Mouse (Mus musculus) myocyte (in vitro differentiated cells): ENCODE data around the gene Endog. TPM values are rescaled to one million over a fixed set of nuclear protein-coding genes. Genes with fewer than 3 reads are reported as not detected.

ENCODE experiments used
- H3K27me3 ChIP-seq: one replicate; pipeline ENCODE4 v1.6.1; 2011; ENCODE audit not compliant: control insufficient read depth, insufficient read depth, insufficient read length
- H3K36me3 ChIP-seq: one replicate; pipeline ENCODE4 v1.6.1; 2011; ENCODE audit not compliant: control insufficient read depth, insufficient read depth
- H3K4me2 ChIP-seq: one replicate; pipeline ENCODE4 v1.6.1; 2011; ENCODE audit warnings: low read depth, control low read depth
- H3K4me3 ChIP-seq: one replicate; pipeline ENCODE4 v1.5.1; 2011; ENCODE audit warnings: mild to moderate bottlenecking, control low read depth, moderate library complexity
- H3K79me2 ChIP-seq: one replicate; pipeline ENCODE4 v1.6.1; 2011; ENCODE audit not compliant: control insufficient read depth, insufficient read depth
- H3ac ChIP-seq: one replicate; pipeline ENCODE4 v1.6.1; 2011; ENCODE audit not compliant: control insufficient read depth, insufficient read length
- CEBPB ChIP-seq: IDR thresholded peaks from 2 replicates; pipeline ENCODE4 v1.6.1; 2011; ENCODE audit warnings: mild to moderate bottlenecking, moderate library complexity; ENCODE audit not compliant: poor library complexity, insufficient read depth, severe bottlenecking
- E2F4 ChIP-seq: IDR thresholded peaks from one replicate; pipeline ENCODE4 v1.6.1; 2011; ENCODE audit warnings: mild to moderate bottlenecking, control low read depth, moderate library complexity; ENCODE audit not compliant: insufficient read depth
- MAX ChIP-seq: IDR thresholded peaks from one replicate; pipeline ENCODE4 v1.6.1; 2011; ENCODE audit warnings: low read depth, mild to moderate bottlenecking, control low read depth
- MYOD1 ChIP-seq, 3 experiments: IDR thresholded peaks; one replicate each; pipeline ENCODE4 v1.6.1; 2011; ENCODE audit warnings: control low read depth in 2 of 3, low read depth in 2 of 3, mild to moderate bottlenecking in 2 of 3, moderate library complexity in 1 of 3; ENCODE audit not compliant: insufficient read length in 2 of 3, control insufficient read depth in 1 of 3
- MYOG ChIP-seq, 3 experiments: IDR thresholded peaks; one replicate each; pipeline ENCODE4 v1.6.1; 2011; ENCODE audit warnings: control low read depth in 2 of 3, low read depth in 2 of 3, mild to moderate bottlenecking in 2 of 3; ENCODE audit not compliant: insufficient read length in 2 of 3, control insufficient read depth in 1 of 3, insufficient read depth in 1 of 3
- POLR2A ChIP-seq: IDR thresholded peaks from one replicate; pipeline ENCODE4 v1.6.1; 2011; ENCODE audit warnings: low read depth, mild to moderate bottlenecking, control low read depth, moderate library complexity; ENCODE audit not compliant: insufficient read length
- POLR2AphosphoS2 ChIP-seq: IDR thresholded peaks from one replicate; pipeline ENCODE4 v1.6.1; 2011; ENCODE audit warnings: low read depth, control low read depth; ENCODE audit not compliant: insufficient read length
- REST ChIP-seq: IDR thresholded peaks from one replicate; pipeline ENCODE4 v1.6.1; 2011; ENCODE audit warnings: mild to moderate bottlenecking, control low read depth, moderate library complexity; ENCODE audit not compliant: insufficient read depth, insufficient read length
- SRF ChIP-seq: IDR thresholded peaks from one replicate; pipeline ENCODE4 v1.6.1; 2011; ENCODE audit warnings: low read depth; ENCODE audit not compliant: control insufficient read depth, insufficient read length
- TCF12 ChIP-seq: IDR thresholded peaks from one replicate; pipeline ENCODE4 v1.6.1; 2011; ENCODE audit warnings: mild to moderate bottlenecking, control low read depth; ENCODE audit not compliant: poor library complexity, insufficient read depth, severe bottlenecking
- TCF3 ChIP-seq: IDR thresholded peaks from one replicate; pipeline ENCODE4 v1.6.1; 2011; ENCODE audit warnings: low read depth, control low read depth; ENCODE audit not compliant: insufficient read length
- USF1 ChIP-seq: IDR thresholded peaks from one replicate; pipeline ENCODE4 v1.6.1; 2011; ENCODE audit warnings: low read depth, mild to moderate bottlenecking, control low read depth, moderate library complexity
- polyA plus RNA-seq: library from polyadenylated mRNA; unstranded; fragments of >200 nt; fragmentation: generic; extraction: Trizol; gene quantifications from one replicate; pipeline ENCODE4 v1.2.1, GENCODE M21; 2012; ENCODE audit warnings: missing spikeins

Endog gene
- polyA plus RNA-seq, 1 experiment, result 17.6 TPM

- Histone ChIP-seq H3K79me2 (no peaks in the 10 kb centered on the region), H3ac (no peak overlapping the region), H3K4me3 (no peak overlapping the region), H3K36me3 (no peaks in the 10 kb centered on the region), H3K27me3 (peaks cover 4% of the 10 kb centered on the region), H3K4me2 (no peak overlapping the region)
- TF ChIP-seq USF1 (no peak), E2F4 (no peak), TCF12 (no peak), CEBPB (no peak)
These were observed 43.5 kb downstream of the Endog start for GRCm38 (mm10) chr2:30214745-30215144.

DNA sequence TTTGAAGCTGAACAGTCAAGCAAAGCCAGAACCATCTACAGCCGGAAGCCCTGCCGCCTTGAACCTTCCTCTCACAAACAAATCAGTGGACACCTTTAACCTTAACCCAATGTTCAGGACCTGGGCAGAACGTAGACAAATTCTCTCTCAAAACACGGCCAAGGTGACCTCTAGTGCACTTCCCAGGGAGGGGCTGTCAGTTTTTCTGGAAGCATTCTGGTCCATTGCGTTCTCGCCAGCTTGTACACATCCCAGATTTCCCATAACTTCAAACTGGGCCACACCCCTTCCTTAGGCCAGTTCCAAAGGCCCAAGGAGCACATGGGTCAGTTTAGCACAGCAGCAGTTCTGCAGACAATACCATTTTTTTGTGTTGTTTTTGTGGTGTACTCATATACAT lies 44.2 kb downstream of the Endog start:
- H3K36me3 ChIP-seq, result no peaks in the 10 kb centered on the region
- H3K4me3 ChIP-seq, result no peak overlapping the region
- peaks cover 4% of the 10 kb centered on the region for H3K27me3 ChIP-seq
- H3K79me2 ChIP-seq, result no peaks in the 10 kb centered on the region
- no peak for TF ChIP-seq TCF12
- no peak for TF ChIP-seq POLR2AphosphoS2
- TF ChIP-seq MYOD1 (IDR thresholded peaks at IDR 0.05; ENCODE audit: control insufficient read depth in 1 of 3, insufficient read length in 2 of 3, low read depth in 2 of 3), result no peak
- no peak for TF ChIP-seq SRF
- TF ChIP-seq USF1, result no peak
- TF ChIP-seq TCF3, result no peak
- TF ChIP-seq MYOG (IDR thresholded peaks at IDR 0.05; ENCODE audit: control insufficient read depth in 1 of 3, insufficient read depth in 1 of 3, insufficient read length in 2 of 3, low read depth in 2 of 3), result no peak
- no peak for TF ChIP-seq POLR2A
- no peak overlapping the region for H3K4me2 ChIP-seq
- H3ac ChIP-seq, result no peak overlapping the region

GRCm38 (mm10) chr2:30216293-30216692 lies 45.0 kb downstream of the Endog start:
- no peak for TF ChIP-seq SRF
- no peak for TF ChIP-seq CEBPB
- no peak for TF ChIP-seq USF1
- no peak for TF ChIP-seq POLR2AphosphoS2
- no peak for TF ChIP-seq MAX
- no peak for TF ChIP-seq MYOD1 (IDR thresholded peaks at IDR 0.05; ENCODE audit: control insufficient read depth in 1 of 3, insufficient read length in 2 of 3, low read depth in 2 of 3)
- no peak for TF ChIP-seq MYOG (IDR thresholded peaks at IDR 0.05; ENCODE audit: control insufficient read depth in 1 of 3, insufficient read depth in 1 of 3, insufficient read length in 2 of 3, low read depth in 2 of 3)
- no peak for TF ChIP-seq POLR2A
- TF ChIP-seq TCF3, result no peak
- no peak for TF ChIP-seq REST
- no peak for TF ChIP-seq E2F4
- TF ChIP-seq TCF12, result no peak
- Histone ChIP-seq H3ac (no peak overlapping the region), H3K79me2 (no peaks in the 10 kb centered on the region), H3K36me3 (no peaks in the 10 kb centered on the region), H3K27me3 (peaks cover 4% of the 10 kb centered on the region), H3K4me3 (no peak overlapping the region), H3K4me2 (no peak overlapping the region)

Other genes with a start within 250 kb of the Endog start
- 25.1 TPM for gene Gle1, start 236.1 kb upstream of the Endog start, polyA plus RNA-seq
- 167 TPM for gene Sptan1, start 205.9 kb upstream of the Endog start, polyA plus RNA-seq
- 21.6 TPM for gene Wdr34, start 122.6 kb upstream of the Endog start, polyA plus RNA-seq
- gene Set, start 114.1 kb upstream of the Endog start, polyA plus RNA-seq, result 118 TPM
- 4.3 TPM for gene Pkn3, start 93.8 kb upstream of the Endog start, polyA plus RNA-seq
- gene Zdhhc12, start 77.8 kb upstream of the Endog start, polyA plus RNA-seq, result 20.8 TPM
- 13.1 TPM for gene Zer1, start 46.9 kb upstream of the Endog start, polyA plus RNA-seq
- 25.8 TPM for gene Tbc1d13, start 37.7 kb upstream of the Endog start, polyA plus RNA-seq
- gene Spout1, start 7.0 kb downstream of the Endog start, polyA plus RNA-seq, result 28.7 TPM
- 11.3 TPM for gene Kyat1, start 34.4 kb downstream of the Endog start, polyA plus RNA-seq
- 22.6 TPM for gene Lrrc8a, start 66.2 kb downstream of the Endog start, polyA plus RNA-seq
- gene Gm28035, start 69.1 kb downstream of the Endog start, polyA plus RNA-seq, result 0.55 TPM
- gene Phyhd1, start 94.7 kb downstream of the Endog start, polyA plus RNA-seq, result 14.7 TPM
- gene Gm28038, start 109.5 kb downstream of the Endog start, polyA plus RNA-seq, result not detected
- gene Dolk, start 114.8 kb downstream of the Endog start, polyA plus RNA-seq, result 28.3 TPM
- 54.0 TPM for gene Nup188, start 114.9 kb downstream of the Endog start, polyA plus RNA-seq
- gene Sh3glb2, start 187.8 kb downstream of the Endog start, polyA plus RNA-seq, result 73.7 TPM
- 13.6 TPM for gene Miga2, start 192.7 kb downstream of the Endog start, polyA plus RNA-seq
- 15.7 TPM for gene Dolpp1, start 220.8 kb downstream of the Endog start, polyA plus RNA-seq
- gene Crat, start 244.3 kb downstream of the Endog start, polyA plus RNA-seq, result 42.2 TPM
- 151 TPM for gene Ptpa, start 244.5 kb downstream of the Endog start, polyA plus RNA-seq